Mouse (Mus musculus) bone marrow, adult 2 months (tissue): ENCODE measurements around the gene Rsl24d1.

Source experiments
- CTCF ChIP-seq: fragments of 200-500 bp; IDR thresholded peaks from 2 replicates; pipeline ENCODE4 v1.5.1; 2011; ENCODE audit warnings: low read length, control low read depth; ENCODE audit not compliant: control insufficient read depth, insufficient read depth
- POLR2A ChIP-seq: fragments of 200-500 bp; IDR thresholded peaks from 2 replicates; pipeline ENCODE4 v1.6.1; 2011; ENCODE audit warnings: low read depth, mild to moderate bottlenecking, control low read depth, low read length, borderline replicate concordance; ENCODE audit not compliant: control insufficient read depth

DNA sequence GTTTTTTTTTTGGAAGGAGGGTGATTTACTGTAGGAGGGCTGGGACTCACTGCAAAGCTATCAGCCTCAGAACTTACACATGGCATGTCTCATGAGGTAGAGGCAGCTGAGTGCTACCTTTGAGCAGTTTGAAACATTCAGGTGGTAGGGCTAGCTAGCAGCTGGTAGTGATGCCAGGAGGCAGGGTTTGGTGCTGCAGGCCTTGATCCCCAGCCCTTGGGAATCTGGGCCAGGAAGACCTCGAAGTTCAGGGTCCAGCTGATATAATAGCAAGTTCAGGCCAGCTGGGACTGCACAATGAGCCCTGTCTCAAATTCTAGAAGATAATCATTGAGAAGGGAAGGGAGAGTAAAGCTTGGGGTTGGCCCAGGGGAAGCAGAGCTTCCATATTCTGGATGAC lies 8.1 kb upstream of the Rsl24d1 start:
- TF ChIP-seq POLR2A (no peak), CTCF (no peak)
